Mouse (Mus musculus) macrophage (primary cell): ENCODE measurements around the gene Xlr3c. TPM values are rescaled to one million over a fixed set of nuclear protein-coding genes. Genes with fewer than 3 reads are reported as not detected.
"Not testable (repeated sequence)": the region's sequence is repeated elsewhere in the genome, so short reads cannot be mapped to it uniquely, and the experiment has no call there.

Experiments
- H3K27ac ChIP-seq: fragments of 350-480 bp; formaldehyde crosslinking; 2 replicates; pipeline ENCODE4 v1.9.0; 2021
- H3K36me3 ChIP-seq: fragments of 350-480 bp; formaldehyde crosslinking; 2 replicates; pipeline ENCODE4 v1.9.0; 2021; ENCODE audit errors: inconsistent target
- H3K4me3 ChIP-seq: fragments of 350-480 bp; formaldehyde crosslinking; 2 replicates; pipeline ENCODE4 v1.9.0; 2021; ENCODE audit errors: inconsistent target
- H3K79me2 ChIP-seq: fragments of 350-480 bp; formaldehyde crosslinking; 2 replicates; pipeline ENCODE4 v1.9.0; 2021; ENCODE audit errors: inconsistent target
- WGBS: methylation state at CpG from one replicate; pipeline ENCODE4 v1.1.7; 2026; ENCODE audit warnings: inconsistent platforms; ENCODE audit not compliant: missing documents; 5-methylcytosine and 5-hydroxymethylcytosine counted together
- polyA plus RNA-seq: library from polyadenylated mRNA; stranded (reverse); fragments of 250-400 nt; gene quantifications from 3 replicates; pipeline ENCODE4 v1.2.4, GENCODE M21; 2018; ENCODE audit warnings: inconsistent platforms
- total RNA-seq, 78 experiments: library from RNA; depleted of rRNA; stranded (reverse); fragments of 250-400 nt; gene quantifications; 1 replicate in 9 of 78; 2 replicates in 24 of 78; 3 replicates in 43 of 78; 4 replicates in 2 of 78; pipeline ENCODE4 v1.2.4; 2018; ENCODE audit warnings: inconsistent platforms in 56 of 78

The Xlr3c gene
- total RNA-seq (2018; cell fraction: chromatin; rRNA removed), result not detected
- not detected for total RNA-seq (2018; cell fraction: cytosol; rRNA removed)
- total RNA-seq (2018; cell fraction: nucleus; rRNA removed), result not detected
- not detected in 3 replicates for polyA plus RNA-seq

- not testable (repeated sequence) for H3K4me3 ChIP-seq, H3K36me3 ChIP-seq, H3K27ac ChIP-seq, H3K79me2 ChIP-seq
- WGBS, result 90% methylated on average over 6 of the region's 14 CpGs
These were observed at the start of gene Xlr3c for GRCm38 (mm10) chrX:73265270-73265669. Gene Xlr3c (minus strand): TSS chrX:73265390.

DNA sequence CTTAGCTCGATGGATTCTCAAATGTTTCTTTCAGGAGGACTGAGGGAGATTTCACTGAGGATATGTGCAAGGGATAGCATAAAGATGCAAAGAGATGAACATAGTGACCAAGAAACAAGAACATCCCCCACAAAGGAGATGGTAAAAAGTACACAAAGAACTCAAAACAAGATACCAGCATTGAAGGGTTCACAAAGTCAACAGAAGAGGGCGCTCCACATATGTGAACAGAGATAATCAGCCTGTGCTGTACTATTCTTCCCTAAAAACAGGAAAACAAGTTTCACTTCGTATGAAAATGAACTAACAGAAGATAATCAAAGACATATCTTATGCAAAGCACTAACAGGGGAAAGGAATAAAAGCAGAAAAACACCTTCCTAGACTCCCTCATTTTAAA, 47.3 kb upstream of the Xlr3c start:
- no peak overlapping the region for H3K4me3 ChIP-seq
- no peak overlapping the region for H3K27ac ChIP-seq
- WGBS, result 25% methylated on average over 3 of the region's 3 CpGs
- no peaks in the 10 kb centered on the region for H3K36me3 ChIP-seq
- H3K79me2 ChIP-seq, result no peaks in the 10 kb centered on the region

- H3K4me3 ChIP-seq, H3K36me3 ChIP-seq, H3K79me2 ChIP-seq, H3K27ac ChIP-seq: not testable (repeated sequence)
- WGBS, result 83% methylated on average over 4 of the region's 10 CpGs
These were observed 30.6 kb upstream of the Xlr3c start for GRCm38 (mm10) chrX:73295745-73296144.

DNA sequence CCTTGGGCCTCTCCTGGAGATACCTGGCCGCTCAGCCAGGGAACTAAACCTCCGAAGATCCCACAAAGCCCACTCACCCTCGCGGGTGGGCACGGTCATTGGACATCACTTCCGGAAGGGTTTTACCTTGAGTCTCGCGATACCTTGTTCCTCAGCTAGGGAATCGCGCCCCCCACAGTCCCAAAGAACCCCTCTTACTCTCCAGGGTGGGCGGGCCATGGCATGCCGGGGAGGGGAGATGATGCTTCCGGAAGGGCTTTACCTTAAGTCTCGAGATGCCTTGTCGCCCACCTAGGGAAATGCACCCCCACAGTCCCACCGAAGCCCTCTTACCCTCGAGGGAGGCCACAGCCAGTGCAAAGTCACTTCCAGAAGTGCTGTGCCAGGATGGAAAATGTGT, 27.7 kb upstream of the Xlr3c start, which contains the start of the genes Xlr5a and Xlr5c:
Gene Xlr5a, minus strand, starts transcription at position 101 of the 400 bp plus-strand sequence.
Gene Xlr5c, minus strand, starts transcription at position 101 of the 400 bp plus-strand sequence.
- H3K79me2 ChIP-seq, H3K27ac ChIP-seq, H3K4me3 ChIP-seq, H3K36me3 ChIP-seq: not testable (repeated sequence)
- no CpG with 5 or more reads among the region's 17 CpGs for WGBS

DNA sequence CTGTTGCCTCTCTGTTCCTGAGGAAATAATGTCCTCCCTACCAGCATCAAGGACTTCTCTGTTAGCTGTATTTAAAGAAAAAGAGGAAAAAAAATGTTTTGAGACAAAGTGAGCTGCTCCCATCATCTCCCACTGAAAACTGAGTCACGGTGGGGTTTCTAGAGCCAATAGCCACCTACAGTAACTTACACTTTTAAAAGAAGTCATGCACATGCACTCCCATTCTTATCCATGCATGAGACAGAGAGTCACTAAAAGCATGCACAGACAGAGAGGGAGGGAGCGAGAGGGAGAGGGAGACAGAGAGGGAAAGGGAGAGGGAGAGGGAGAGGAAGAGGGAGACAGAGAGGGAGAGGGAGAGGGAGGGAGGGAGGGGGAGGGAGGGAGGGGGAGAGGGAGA, 2.8 kb downstream of the Xlr3c start:
- H3K36me3 ChIP-seq, H3K4me3 ChIP-seq, H3K27ac ChIP-seq, H3K79me2 ChIP-seq: not testable (repeated sequence)
- WGBS, result 67% methylated on average over 1 of the region's 2 CpGs

GRCm38 (mm10) chrX:73242821-73243325, 22.3 kb downstream of the Xlr3c start, which contains the start of gene Xlr4c:
Gene Xlr4c (minus strand): TSS chrX:73243130.
- not testable (repeated sequence) for H3K36me3 ChIP-seq, H3K27ac ChIP-seq, H3K4me3 ChIP-seq, H3K79me2 ChIP-seq
- no CpG with 5 or more reads among the region's 14 CpGs for WGBS

GRCm38 (mm10) chrX:73229288-73229687, 35.9 kb downstream of the Xlr3c start:
- Histone ChIP-seq H3K27ac (no peak overlapping the region), H3K79me2 (peaks cover 9% of the 10 kb centered on the region; the same call in 1 of the 2 replicates), H3K4me3 (peak overlapping the region; percentile 31), H3K36me3 (no peaks in the 10 kb centered on the region)
- WGBS, result 51% methylated on average over 3 of the region's 3 CpGs

GRCm38 (mm10) chrX:73228606-73229214, 36.5 kb downstream of the Xlr3c start:
- H3K27ac ChIP-seq, result no peak overlapping the region
- H3K36me3 ChIP-seq, result no peaks in the 10 kb centered on the region
- WGBS, result 18% methylated on average over 49 of the region's 51 CpGs
- H3K4me3 ChIP-seq, result peak overlapping the region; percentile 31
- H3K79me2 ChIP-seq, result peaks cover 9% of the 10 kb centered on the region; the same call in 1 of the 2 replicates

- peak within 1 kb of the TSS; percentile 31 for H3K4me3 ChIP-seq
- WGBS, result 24% methylated on average over 39 of the region's 39 CpGs
- H3K27ac ChIP-seq, result peak within 1 kb of the TSS; percentile 40
- peaks cover 9% of the 10 kb centered on the region; the same call in 1 of the 2 replicates for H3K79me2 ChIP-seq
- no peaks in the 10 kb centered on the region for H3K36me3 ChIP-seq
These were observed 37.1 kb downstream of the Xlr3c start, which contains the start of gene F8a for GRCm38 (mm10) chrX:73227914-73228605. Gene F8a (plus strand): TSS chrX:73228291.

DNA sequence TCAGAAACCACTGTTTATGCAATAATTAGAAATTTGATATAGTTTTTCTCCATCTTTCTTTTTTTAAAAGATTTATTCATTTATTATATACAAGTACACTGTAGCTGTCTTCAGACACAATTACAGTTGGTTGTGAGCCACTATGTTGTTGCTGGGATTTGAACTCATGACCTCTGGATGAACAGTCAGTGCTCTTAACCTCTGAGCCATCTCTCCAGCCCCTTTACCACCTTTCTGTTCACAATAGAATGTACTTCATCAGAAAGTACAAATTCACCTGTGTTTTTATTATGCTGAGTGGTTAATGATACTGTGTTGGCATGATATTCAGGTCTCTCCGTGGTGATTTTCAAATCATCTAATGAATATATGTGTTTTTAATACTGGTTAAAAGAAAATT, 39.8 kb downstream of the Xlr3c start:
- Histone ChIP-seq H3K4me3 (no peak overlapping the region), H3K27ac (no peak overlapping the region), H3K79me2 (peaks cover 9% of the 10 kb centered on the region; the same call in 1 of the 2 replicates), H3K36me3 (no peaks in the 10 kb centered on the region)
- 70% methylated on average over 1 of the region's 1 CpGs for WGBS

- H3K27ac ChIP-seq, H3K4me3 ChIP-seq, H3K36me3 ChIP-seq, H3K79me2 ChIP-seq: not testable (repeated sequence)
- WGBS, result 42% methylated on average over 3 of the region's 19 CpGs
These were observed 51.2 kb downstream of the Xlr3c start, which contains the start of gene Xlr4b for GRCm38 (mm10) chrX:73213819-73214564. Gene Xlr4b (plus strand): TSS chrX:73214333.

Other genes with a start within 250 kb of the Xlr3c start
- gene Pnma5, start 228.3 kb downstream of the Xlr3c start, polyA plus RNA-seq, result not detected in 3 replicates
- gene Pnma3, start 200.6 kb downstream of the Xlr3c start, polyA plus RNA-seq, result not detected in 3 replicates
- gene Xlr4a, start 182.9 kb downstream of the Xlr3c start, polyA plus RNA-seq, result 1.4 to 5.2 TPM (median 2.2 TPM) in 3 replicates
- gene Xlr3a, start 168.3 kb downstream of the Xlr3c start, polyA plus RNA-seq, result 0.35 TPM in 1 of 3 replicates, not detected in the others
- gene Gm14685, start 148.3 kb downstream of the Xlr3c start, polyA plus RNA-seq, result not detected in 3 replicates
- not detected in 3 replicates for gene Xlr5b, start 116.6 kb downstream of the Xlr3c start, polyA plus RNA-seq
- not detected in 3 replicates for gene DXBay18, start 115.9 kb downstream of the Xlr3c start, polyA plus RNA-seq
- not detected in 3 replicates for gene Spin2d, start 88.4 kb downstream of the Xlr3c start, polyA plus RNA-seq
- 1.6 to 2.5 TPM (median 1.8 TPM) in 3 replicates for gene Xlr3b, start 73.2 kb downstream of the Xlr3c start, polyA plus RNA-seq
- gene Xlr4b, start 51.1 kb downstream of the Xlr3c start, polyA plus RNA-seq, result 3.1 to 6.6 TPM (median 5.2 TPM) in 3 replicates
- 1.2 to 3.4 TPM (median 2.6 TPM) in 3 replicates for gene F8a, start 37.1 kb downstream of the Xlr3c start, polyA plus RNA-seq
- 0.25 to 0.36 TPM (median 0.29 TPM) in 3 replicates for gene Xlr4c, start 22.3 kb downstream of the Xlr3c start, polyA plus RNA-seq
- not detected in 3 replicates for gene Xlr5a, start 27.6 kb upstream of the Xlr3c start, polyA plus RNA-seq
- not detected in 3 replicates for gene Xlr5c, start 27.6 kb upstream of the Xlr3c start, polyA plus RNA-seq
- not detected in 3 replicates for gene Gm45015, start 71.5 kb upstream of the Xlr3c start, polyA plus RNA-seq
- 6.6 to 8.1 TPM (median 7.9 TPM) in 3 replicates for gene Zfp275, start 77.2 kb upstream of the Xlr3c start, polyA plus RNA-seq
- gene Gm18336, start 133.3 kb upstream of the Xlr3c start, polyA plus RNA-seq, result not detected in 3 replicates
- gene Zfp92, start 145.7 kb upstream of the Xlr3c start, polyA plus RNA-seq, result not detected in 3 replicates
- not detected in 3 replicates for gene Trex2, start 170.0 kb upstream of the Xlr3c start, polyA plus RNA-seq
- gene Haus7, start 193.7 kb upstream of the Xlr3c start, polyA plus RNA-seq, result 7.9 to 15.4 TPM (median 9.0 TPM) in 3 replicates
- 0.19 to 1.3 TPM (median 0.98 TPM) in 3 replicates for gene Bgn, start 218.2 kb upstream of the Xlr3c start, polyA plus RNA-seq
- gene Atp2b3, start 237.7 kb upstream of the Xlr3c start, polyA plus RNA-seq, result 0.04 TPM in 1 of 3 replicates, not detected in the others